Mouse (Mus musculus): ENCODE results near the gene Ambra1. TPM values are rescaled to one million over a fixed set of nuclear protein-coding genes. Genes with fewer than 3 reads are reported as not detected.

The Ambra1 gene
- total RNA-seq, 1 experiment from 2014 or later = 24.0 TPM

- no peak for ATAC-seq (replicated peaks; ENCODE audit: insufficient number of reproducible peaks, low FRiP score, low TSS enrichment, poor library complexity, severe bottlenecking)
Observed at GRCm38 (mm10) chr2:91928534-91929350, 198.8 kb downstream of the Ambra1 start.

- ATAC-seq (replicated peaks; ENCODE audit: insufficient number of reproducible peaks, low FRiP score, low TSS enrichment, poor library complexity, severe bottlenecking) = no peak
Observed at GRCm38 (mm10) chr2:91929455-91929854, 199.5 kb downstream of the Ambra1 start.

GRCm38 (mm10) chr2:91929936-91930335 is 200.0 kb downstream of the Ambra1 start:
- no peak for ATAC-seq (replicated peaks; ENCODE audit: insufficient number of reproducible peaks, low FRiP score, low TSS enrichment, poor library complexity, severe bottlenecking)

- ATAC-seq (replicated peaks; ENCODE audit: insufficient number of reproducible peaks, low FRiP score, low TSS enrichment, poor library complexity, severe bottlenecking) = no peak
Observed at GRCm38 (mm10) chr2:91930761-91931291, 200.9 kb downstream of the Ambra1 start.

GRCm38 (mm10) chr2:91931328-91932159 is 201.6 kb downstream of the Ambra1 start:
- ATAC-seq (replicated peaks; ENCODE audit: insufficient number of reproducible peaks, low FRiP score, low TSS enrichment, poor library complexity, severe bottlenecking) = no peak

GRCm38 (mm10) chr2:91932160-91932711 is 202.3 kb downstream of the Ambra1 start, which contains the start of gene Mdk:
Mdk (minus strand) TSS chr2:91932297.
- no peak for ATAC-seq (replicated peaks; ENCODE audit: insufficient number of reproducible peaks, low FRiP score, low TSS enrichment, poor library complexity, severe bottlenecking)

GRCm38 (mm10) chr2:91932737-91933350 is 202.9 kb downstream of the Ambra1 start:
- ATAC-seq (replicated peaks; ENCODE audit: insufficient number of reproducible peaks, low FRiP score, low TSS enrichment, poor library complexity, severe bottlenecking) = no peak

- ATAC-seq (replicated peaks; ENCODE audit: insufficient number of reproducible peaks, low FRiP score, low TSS enrichment, poor library complexity, severe bottlenecking) = no peak
Observed at GRCm38 (mm10) chr2:91933471-91933870, 203.5 kb downstream of the Ambra1 start.

GRCm38 (mm10) chr2:91934016-91934415 is 204.1 kb downstream of the Ambra1 start:
- no peak for ATAC-seq (replicated peaks; ENCODE audit: insufficient number of reproducible peaks, low FRiP score, low TSS enrichment, poor library complexity, severe bottlenecking)

- ATAC-seq (replicated peaks; ENCODE audit: insufficient number of reproducible peaks, low FRiP score, low TSS enrichment, poor library complexity, severe bottlenecking) = no peak
Observed at GRCm38 (mm10) chr2:91934826-91935525, 205.0 kb downstream of the Ambra1 start.

- ATAC-seq (replicated peaks; ENCODE audit: insufficient number of reproducible peaks, low FRiP score, low TSS enrichment, poor library complexity, severe bottlenecking) = no peak
Observed at GRCm38 (mm10) chr2:91936154-91936553, 206.2 kb downstream of the Ambra1 start.

- no peak for ATAC-seq (replicated peaks; ENCODE audit: insufficient number of reproducible peaks, low FRiP score, low TSS enrichment, poor library complexity, severe bottlenecking)
Observed at GRCm38 (mm10) chr2:91939303-91939935, 209.5 kb downstream of the Ambra1 start.

- ATAC-seq (replicated peaks; ENCODE audit: insufficient number of reproducible peaks, low FRiP score, low TSS enrichment, poor library complexity, severe bottlenecking) = no peak
Observed at GRCm38 (mm10) chr2:91942356-91942755, 212.4 kb downstream of the Ambra1 start.

- peak; percentile 55 for ATAC-seq (replicated peaks; ENCODE audit: insufficient number of reproducible peaks, low FRiP score, low TSS enrichment, poor library complexity, severe bottlenecking)
Observed at GRCm38 (mm10) chr2:91944170-91944950, 214.4 kb downstream of the Ambra1 start.

GRCm38 (mm10) chr2:91945483-91945882 is 215.5 kb downstream of the Ambra1 start, which contains the start of gene Gm9821:
Gm9821 (plus strand) TSS chr2:91945703.
- no peak for ATAC-seq (replicated peaks; ENCODE audit: insufficient number of reproducible peaks, low FRiP score, low TSS enrichment, poor library complexity, severe bottlenecking)

GRCm38 (mm10) chr2:91946836-91947235 is 216.9 kb downstream of the Ambra1 start:
- no peak for ATAC-seq (replicated peaks; ENCODE audit: insufficient number of reproducible peaks, low FRiP score, low TSS enrichment, poor library complexity, severe bottlenecking)

Data from monocyte, adult 5-6 weeks (primary cell).